Mouse (Mus musculus): Measurements from ENCODE around the gene Inip. TPM values are rescaled to one million over a fixed set of nuclear protein-coding genes. Genes with fewer than 3 reads are reported as not detected.

The Inip gene
- polyA plus RNA-seq, 1 experiment from 2014 or later = 94.3 TPM

GRCm38 (mm10) chr4:59757452-59758435, 43.6 kb downstream of the Inip start:
- H3K4me3 ChIP-seq (ENCODE audit: low read depth, low read length) = no peak overlapping the region
- WGBS = 85% methylated on average over 12 of the region's 12 CpGs
- H3K9ac ChIP-seq (ENCODE audit: low read depth, low read length) = no peak overlapping the region
- no peak overlapping the region for H3K27ac ChIP-seq (ENCODE audit: low read depth, low read length)
- H3K4me2 ChIP-seq (replicated peaks; ENCODE audit: low read depth, low read length) = no peak overlapping the region
- H3K4me1 ChIP-seq (replicated peaks; ENCODE audit: control insufficient read depth, insufficient read depth, low read length) = no peaks in the 10 kb centered on the region
- ATAC-seq (ENCODE audit: low FRiP score) (no peak), DNase-seq (ENCODE audit: low spot score) (no peak)
- H3K9me3 ChIP-seq (ENCODE audit: control insufficient read depth, low read length) = no peaks in the 10 kb centered on the region
- no peaks in the 10 kb centered on the region for H3K36me3 ChIP-seq (ENCODE audit: control insufficient read depth, insufficient read depth, low read length)
- no peaks in the 10 kb centered on the region for H3K27me3 ChIP-seq (ENCODE audit: control insufficient read depth, insufficient read depth, low read length)

GRCm38 (mm10) chr4:59756332-59757082, 44.9 kb downstream of the Inip start:
- no peak overlapping the region for H3K9ac ChIP-seq (ENCODE audit: low read depth, low read length)
- no peaks in the 10 kb centered on the region for H3K27me3 ChIP-seq (ENCODE audit: control insufficient read depth, insufficient read depth, low read length)
- ATAC-seq (ENCODE audit: low FRiP score) (no peak), DNase-seq (ENCODE audit: low spot score) (no peak)
- no peak overlapping the region for H3K27ac ChIP-seq (ENCODE audit: low read depth, low read length)
- WGBS = 92% methylated on average over 9 of the region's 9 CpGs
- no peak overlapping the region for H3K4me3 ChIP-seq (ENCODE audit: low read depth, low read length)
- no peaks in the 10 kb centered on the region for H3K4me1 ChIP-seq (replicated peaks; ENCODE audit: control insufficient read depth, insufficient read depth, low read length)
- H3K9me3 ChIP-seq (ENCODE audit: control insufficient read depth, low read length) = no peaks in the 10 kb centered on the region
- H3K4me2 ChIP-seq (replicated peaks; ENCODE audit: low read depth, low read length) = no peak overlapping the region
- no peaks in the 10 kb centered on the region for H3K36me3 ChIP-seq (ENCODE audit: control insufficient read depth, insufficient read depth, low read length)

GRCm38 (mm10) chr4:59753491-59754140, 47.8 kb downstream of the Inip start:
- H3K4me2 ChIP-seq (replicated peaks; ENCODE audit: low read depth, low read length) = no peak overlapping the region
- 79% methylated on average over 13 of the region's 13 CpGs for WGBS
- no peaks in the 10 kb centered on the region for H3K36me3 ChIP-seq (ENCODE audit: control insufficient read depth, insufficient read depth, low read length)
- no peaks in the 10 kb centered on the region for H3K4me1 ChIP-seq (replicated peaks; ENCODE audit: control insufficient read depth, insufficient read depth, low read length)
- H3K9ac ChIP-seq (ENCODE audit: low read depth, low read length) = no peak overlapping the region
- no peak overlapping the region for H3K4me3 ChIP-seq (ENCODE audit: low read depth, low read length)
- no peaks in the 10 kb centered on the region for H3K27me3 ChIP-seq (ENCODE audit: control insufficient read depth, insufficient read depth, low read length)
- no peak overlapping the region for H3K27ac ChIP-seq (ENCODE audit: low read depth, low read length)
- no peak for ATAC-seq (ENCODE audit: low FRiP score)
- no peak for DNase-seq (ENCODE audit: low spot score)
- no peaks in the 10 kb centered on the region for H3K9me3 ChIP-seq (ENCODE audit: control insufficient read depth, low read length)

- ATAC-seq (ENCODE audit: low FRiP score) (no peak), DNase-seq (ENCODE audit: low spot score) (no peak)
- Histone ChIP-seq H3K4me3 (ENCODE audit: low read depth, low read length) (no peak overlapping the region), H3K9ac (ENCODE audit: low read depth, low read length) (no peak overlapping the region), H3K27me3 (ENCODE audit: control insufficient read depth, insufficient read depth, low read length) (no peaks in the 10 kb centered on the region), H3K27ac (ENCODE audit: low read depth, low read length) (no peak overlapping the region), H3K9me3 (ENCODE audit: control insufficient read depth, low read length) (no peaks in the 10 kb centered on the region; the same call in 1 of the 2 replicates), H3K36me3 (ENCODE audit: control insufficient read depth, insufficient read depth, low read length) (peaks cover 4% of the 10 kb centered on the region; the same call in 1 of the 2 replicates), H3K4me1 (replicated peaks; ENCODE audit: control insufficient read depth, insufficient read depth, low read length) (no peaks in the 10 kb centered on the region), H3K4me2 (replicated peaks; ENCODE audit: low read depth, low read length) (no peak overlapping the region)
- 86% methylated on average over 2 of the region's 2 CpGs for WGBS
Measured at GRCm38 (mm10) chr4:59739882-59740281, 61.5 kb downstream of the Inip start.

- Histone ChIP-seq H3K9ac (ENCODE audit: low read depth, low read length) (no peak overlapping the region), H3K4me1 (replicated peaks; ENCODE audit: control insufficient read depth, insufficient read depth, low read length) (no peaks in the 10 kb centered on the region), H3K27ac (ENCODE audit: low read depth, low read length) (no peak overlapping the region), H3K9me3 (ENCODE audit: control insufficient read depth, low read length) (no peaks in the 10 kb centered on the region; the same call in 1 of the 2 replicates), H3K36me3 (ENCODE audit: control insufficient read depth, insufficient read depth, low read length) (peaks cover 4% of the 10 kb centered on the region; the same call in 1 of the 2 replicates), H3K4me2 (replicated peaks; ENCODE audit: low read depth, low read length) (no peak overlapping the region), H3K4me3 (ENCODE audit: low read depth, low read length) (no peak overlapping the region), H3K27me3 (ENCODE audit: control insufficient read depth, insufficient read depth, low read length) (no peaks in the 10 kb centered on the region)
- ATAC-seq (ENCODE audit: low FRiP score) (no peak), DNase-seq (ENCODE audit: low spot score) (no peak)
- WGBS = 97% methylated on average over 4 of the region's 4 CpGs
Measured at GRCm38 (mm10) chr4:59739321-59739720, 62.1 kb downstream of the Inip start.

- H3K36me3 ChIP-seq (ENCODE audit: control insufficient read depth, insufficient read depth, low read length) = no peaks in the 10 kb centered on the region
- no peak overlapping the region for H3K27ac ChIP-seq (ENCODE audit: low read depth, low read length)
- no peaks in the 10 kb centered on the region for H3K4me1 ChIP-seq (replicated peaks; ENCODE audit: control insufficient read depth, insufficient read depth, low read length)
- no peak overlapping the region for H3K4me3 ChIP-seq (ENCODE audit: low read depth, low read length)
- 93% methylated on average over 7 of the region's 7 CpGs for WGBS
- no peak overlapping the region for H3K4me2 ChIP-seq (replicated peaks; ENCODE audit: low read depth, low read length)
- H3K9ac ChIP-seq (ENCODE audit: low read depth, low read length) = no peak overlapping the region
- no peak for ATAC-seq (ENCODE audit: low FRiP score)
- H3K27me3 ChIP-seq (ENCODE audit: control insufficient read depth, insufficient read depth, low read length) = no peaks in the 10 kb centered on the region
- no peaks in the 10 kb centered on the region for H3K9me3 ChIP-seq (ENCODE audit: control insufficient read depth, low read length)
- no peak for DNase-seq (ENCODE audit: low spot score)
Measured at GRCm38 (mm10) chr4:59731544-59731943, 69.8 kb downstream of the Inip start.

- Histone ChIP-seq H3K27ac (ENCODE audit: low read depth, low read length) (no peak overlapping the region), H3K27me3 (ENCODE audit: control insufficient read depth, insufficient read depth, low read length) (no peaks in the 10 kb centered on the region), H3K4me3 (ENCODE audit: low read depth, low read length) (no peak overlapping the region), H3K36me3 (ENCODE audit: control insufficient read depth, insufficient read depth, low read length) (no peaks in the 10 kb centered on the region), H3K9me3 (ENCODE audit: control insufficient read depth, low read length) (no peaks in the 10 kb centered on the region), H3K4me2 (replicated peaks; ENCODE audit: low read depth, low read length) (no peak overlapping the region), H3K9ac (ENCODE audit: low read depth, low read length) (no peak overlapping the region), H3K4me1 (replicated peaks; ENCODE audit: control insufficient read depth, insufficient read depth, low read length) (no peaks in the 10 kb centered on the region)
- no peak for DNase-seq (ENCODE audit: low spot score)
- 91% methylated on average over 2 of the region's 2 CpGs for WGBS
- no peak for ATAC-seq (ENCODE audit: low FRiP score)
Measured at GRCm38 (mm10) chr4:59728839-59729238, 72.5 kb downstream of the Inip start.

GRCm38 (mm10) chr4:59727878-59728261, 73.5 kb downstream of the Inip start:
- H3K4me3 ChIP-seq (ENCODE audit: low read depth, low read length) = no peak overlapping the region
- no peak overlapping the region for H3K9ac ChIP-seq (ENCODE audit: low read depth, low read length)
- H3K27me3 ChIP-seq (ENCODE audit: control insufficient read depth, insufficient read depth, low read length) = no peaks in the 10 kb centered on the region
- H3K4me2 ChIP-seq (replicated peaks; ENCODE audit: low read depth, low read length) = no peak overlapping the region
- no peaks in the 10 kb centered on the region for H3K36me3 ChIP-seq (ENCODE audit: control insufficient read depth, insufficient read depth, low read length)
- ATAC-seq (ENCODE audit: low FRiP score) = peak; percentile 2; the same call in 1 of the 2 replicates
- 87% methylated on average over 9 of the region's 9 CpGs for WGBS
- H3K9me3 ChIP-seq (ENCODE audit: control insufficient read depth, low read length) = no peaks in the 10 kb centered on the region
- H3K27ac ChIP-seq (ENCODE audit: low read depth, low read length) = no peak overlapping the region
- DNase-seq (ENCODE audit: low spot score) = no peak
- no peaks in the 10 kb centered on the region for H3K4me1 ChIP-seq (replicated peaks; ENCODE audit: control insufficient read depth, insufficient read depth, low read length)

Data from hindbrain, embryonic 11.5 days (tissue).